Mouse (Mus musculus) olfactory bulb, adult 2 months (tissue): ENCODE measurements at regions not wholly inside any gene's neighbourhood (a gene's known extent, or its start where the extent isn't known, plus 50 kb on each side); places are given as distances from the start of the nearest gene placed in this dataset.
A peak's percentile ranks its signal among the peaks of the same experiment; 100 is the strongest.

Source experiments
- H3K27ac ChIP-seq: fragments of 200-500 bp; 2 replicates; pipeline ENCODE4 v1.5.1; 2012; ENCODE audit warnings: low read depth, low read length; ENCODE audit not compliant: insufficient read depth
- H3K4me1 ChIP-seq: fragments of 200-500 bp; 2 replicates; pipeline ENCODE4 v1.6.1; 2012; ENCODE audit warnings: low read length; ENCODE audit not compliant: control insufficient read depth, insufficient read depth
- H3K4me3 ChIP-seq: fragments of 200-500 bp; 2 replicates; pipeline ENCODE4 v1.5.1; 2012; ENCODE audit warnings: mild to moderate bottlenecking, low read depth, low read length, moderate library complexity; ENCODE audit not compliant: insufficient read depth
- CTCF ChIP-seq: fragments of 200-500 bp; IDR thresholded peaks from 2 replicates; pipeline ENCODE4 v1.5.1; 2012; ENCODE audit warnings: low read depth, mild to moderate bottlenecking, low read length, moderate library complexity; ENCODE audit not compliant: insufficient read depth
- POLR2A ChIP-seq: fragments of 200-500 bp; IDR thresholded peaks from 2 replicates; pipeline ENCODE4 v1.6.1; 2012; ENCODE audit warnings: mild to moderate bottlenecking, low read depth, low read length, moderate library complexity; ENCODE audit not compliant: insufficient read depth
- WGBS: fragments of 180-500 bp; shearing (Covaris S2); methylation state at CpG from one replicate; pipeline ENCODE4 v1.1.7; 2018; 5-methylcytosine and 5-hydroxymethylcytosine counted together

DNA sequence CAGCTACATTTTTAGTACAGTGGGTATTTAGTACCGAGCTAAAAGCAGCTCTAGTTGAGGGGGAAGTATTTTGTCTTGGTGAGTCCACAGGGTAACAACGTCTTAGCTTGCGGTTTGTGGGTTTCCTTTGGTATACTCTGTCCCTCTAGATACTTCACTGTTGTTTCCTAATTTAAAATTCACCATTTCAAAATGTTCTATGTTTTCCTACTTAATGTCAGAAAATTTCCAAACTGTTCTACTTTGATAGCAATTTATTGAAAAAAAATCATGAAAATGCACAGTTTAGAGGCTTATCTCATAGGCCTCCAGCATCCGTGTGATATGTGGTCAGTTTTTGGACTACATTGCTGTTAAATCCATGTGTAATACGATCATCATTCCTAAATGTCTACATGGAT, 238.0 kb upstream of the Cited2 start:
- Histone ChIP-seq H3K4me1 (no peaks in the 10 kb centered on the region), H3K4me3 (no peak overlapping the region), H3K27ac (no peak overlapping the region)
- WGBS, result 71% methylated on average over 5 of the region's 5 CpGs
- TF ChIP-seq CTCF, result no peak

DNA sequence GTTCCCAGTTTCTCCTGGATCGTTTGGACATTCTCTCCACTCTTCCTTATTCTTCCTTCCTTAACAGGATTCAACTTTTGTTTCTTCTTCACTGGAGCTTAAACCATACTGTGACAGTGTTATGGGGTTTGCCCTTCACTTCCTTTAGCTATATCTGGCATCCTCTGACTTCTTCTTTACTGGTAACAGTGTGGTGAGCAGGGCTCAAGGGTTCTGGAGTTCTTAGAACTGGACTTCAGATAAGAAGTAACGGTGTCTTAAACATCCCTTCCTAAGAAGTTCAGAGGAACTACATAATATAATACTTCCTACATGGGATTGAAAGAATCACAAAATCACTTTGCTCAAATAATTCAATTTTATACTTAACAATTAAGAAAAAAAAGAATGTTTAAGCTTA, 237.5 kb upstream of the Cited2 start:
- H3K4me3 ChIP-seq, result no peak overlapping the region
- TF ChIP-seq POLR2A (no peak), CTCF (no peak)
- WGBS, result 92% methylated on average over 2 of the region's 2 CpGs
- H3K4me1 ChIP-seq, result no peaks in the 10 kb centered on the region
- no peak overlapping the region for H3K27ac ChIP-seq

DNA sequence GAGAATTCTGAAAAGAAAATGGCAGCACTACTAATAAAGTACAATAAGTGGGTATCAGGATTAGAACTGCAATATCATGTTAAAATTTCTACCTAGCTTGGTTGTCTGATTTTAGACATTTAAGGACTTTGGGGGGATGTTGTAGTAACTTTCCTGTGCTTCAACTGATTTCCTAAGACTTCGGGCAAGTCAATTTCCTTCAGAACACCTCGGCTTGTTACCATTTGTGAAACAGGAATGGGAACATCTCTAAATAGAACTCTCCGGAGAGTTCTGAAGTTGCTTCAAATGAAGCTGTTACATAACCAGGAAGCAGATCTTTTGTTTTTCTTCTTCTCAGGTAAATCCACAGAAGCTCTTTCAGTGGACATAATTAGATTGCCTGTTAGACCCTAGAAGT, 237.0 kb upstream of the Cited2 start:
- H3K4me1 ChIP-seq, result no peaks in the 10 kb centered on the region
- no peak overlapping the region for H3K27ac ChIP-seq
- TF ChIP-seq CTCF (no peak), POLR2A (no peak)
- no peak overlapping the region for H3K4me3 ChIP-seq
- 81% methylated on average over 3 of the region's 3 CpGs for WGBS

DNA sequence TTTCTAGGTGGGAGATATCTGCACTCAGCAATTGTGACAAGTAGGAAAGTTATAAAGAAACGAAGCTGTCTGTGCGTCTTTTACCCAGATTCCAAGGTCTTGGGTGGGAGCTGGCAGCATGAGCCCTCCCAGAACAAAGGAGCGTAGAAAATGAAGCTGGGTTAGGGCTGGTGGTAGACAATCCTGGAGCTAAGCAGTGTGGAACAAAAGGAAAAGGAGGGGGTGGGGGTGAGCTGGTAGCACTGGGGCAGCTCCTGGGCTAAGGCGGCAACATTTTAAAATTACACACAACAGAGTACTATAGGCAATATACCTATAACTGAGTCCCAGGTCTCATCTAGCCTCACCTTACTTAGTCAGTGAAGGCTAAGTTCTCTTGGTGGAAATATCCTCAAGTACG, 235.6 kb upstream of the Cited2 start:
- Histone ChIP-seq H3K4me3 (no peak overlapping the region), H3K4me1 (no peaks in the 10 kb centered on the region), H3K27ac (no peak overlapping the region)
- TF ChIP-seq POLR2A (no peak), CTCF (no peak)
- 89% methylated on average over 5 of the region's 5 CpGs for WGBS

DNA sequence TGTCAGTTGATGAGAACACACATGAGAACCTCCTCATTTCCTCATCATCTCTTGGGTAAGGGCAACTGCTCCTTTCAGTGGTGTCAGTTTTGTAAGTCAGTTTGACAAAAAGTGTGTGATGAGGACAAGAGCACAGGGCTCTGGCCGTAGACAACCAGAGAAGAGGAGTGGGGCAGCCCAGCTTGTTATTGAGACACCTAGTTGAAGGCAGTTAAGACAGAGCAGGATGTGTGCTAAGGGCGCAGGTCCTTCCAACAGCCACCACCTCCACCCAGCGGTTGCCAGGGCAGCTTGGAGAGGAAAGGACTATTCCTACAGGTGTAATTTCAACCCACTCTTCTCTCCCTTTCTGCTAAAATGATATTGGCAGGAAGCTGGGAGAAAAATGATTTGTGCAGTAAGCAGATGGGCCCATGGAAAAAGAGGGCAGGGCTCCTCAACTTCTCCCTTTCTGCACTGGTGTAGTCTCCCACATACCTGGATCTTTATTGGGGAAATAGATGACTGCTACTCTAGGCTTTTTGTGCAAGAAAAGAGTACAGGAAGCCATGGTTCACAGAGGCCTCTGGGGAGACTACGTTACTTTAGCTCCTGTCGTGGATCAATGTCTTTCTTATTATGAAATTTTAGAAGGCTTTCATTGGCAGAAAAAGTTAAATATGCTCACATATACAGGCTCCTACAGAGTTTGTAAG, 231.3 kb upstream of the Cited2 start:
- TF ChIP-seq CTCF (no peak), POLR2A (no peak)
- 96% methylated on average over 5 of the region's 5 CpGs for WGBS
- Histone ChIP-seq H3K4me1 (no peaks in the 10 kb centered on the region), H3K4me3 (no peak overlapping the region), H3K27ac (no peak overlapping the region)

DNA sequence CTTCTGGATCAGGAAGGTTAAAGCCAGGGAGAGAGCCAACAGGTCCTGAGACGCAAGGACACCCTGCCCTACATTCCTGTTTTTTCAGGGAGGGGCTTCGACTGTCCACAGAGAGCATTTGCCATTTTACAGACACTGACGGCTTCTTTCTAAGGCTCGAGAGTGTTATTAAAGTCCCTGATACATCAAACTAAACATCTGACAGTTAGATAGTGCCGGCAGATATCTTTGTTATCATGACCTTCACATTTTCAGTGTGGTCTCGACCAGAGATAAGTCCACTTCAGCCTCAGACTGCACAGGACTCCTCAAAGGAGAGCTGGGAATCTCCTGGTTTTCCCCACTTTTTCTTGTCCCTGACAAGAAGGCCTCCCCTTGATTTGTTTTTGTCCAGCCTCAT, 229.9 kb upstream of the Cited2 start:
- no peak overlapping the region for H3K27ac ChIP-seq
- TF ChIP-seq CTCF (no peak), POLR2A (no peak)
- no peaks in the 10 kb centered on the region for H3K4me1 ChIP-seq
- WGBS, result 96% methylated on average over 6 of the region's 6 CpGs
- H3K4me3 ChIP-seq, result no peak overlapping the region

DNA sequence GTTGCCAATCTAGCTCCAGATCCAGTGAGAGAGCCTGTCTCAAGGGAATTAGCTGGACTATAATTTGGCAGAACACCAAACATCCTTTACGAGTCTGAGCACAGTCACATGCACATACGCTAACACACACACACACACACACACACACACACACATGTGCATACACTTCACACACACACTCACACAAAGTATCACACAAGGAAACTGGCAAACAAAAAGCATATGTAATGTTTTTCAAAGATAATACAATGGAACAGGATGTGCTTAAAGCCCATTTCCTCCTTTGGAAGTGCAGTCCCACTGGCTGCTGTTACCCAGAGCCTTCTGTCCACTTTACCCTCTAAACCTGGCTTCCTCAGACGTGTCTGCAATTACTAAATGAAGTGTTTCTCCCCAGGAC, 226.2 kb upstream of the Cited2 start:
- WGBS, result 74% methylated on average over 3 of the region's 3 CpGs
- TF ChIP-seq POLR2A, result no peak
- no peak for TF ChIP-seq CTCF
- no peaks in the 10 kb centered on the region for H3K4me1 ChIP-seq

DNA sequence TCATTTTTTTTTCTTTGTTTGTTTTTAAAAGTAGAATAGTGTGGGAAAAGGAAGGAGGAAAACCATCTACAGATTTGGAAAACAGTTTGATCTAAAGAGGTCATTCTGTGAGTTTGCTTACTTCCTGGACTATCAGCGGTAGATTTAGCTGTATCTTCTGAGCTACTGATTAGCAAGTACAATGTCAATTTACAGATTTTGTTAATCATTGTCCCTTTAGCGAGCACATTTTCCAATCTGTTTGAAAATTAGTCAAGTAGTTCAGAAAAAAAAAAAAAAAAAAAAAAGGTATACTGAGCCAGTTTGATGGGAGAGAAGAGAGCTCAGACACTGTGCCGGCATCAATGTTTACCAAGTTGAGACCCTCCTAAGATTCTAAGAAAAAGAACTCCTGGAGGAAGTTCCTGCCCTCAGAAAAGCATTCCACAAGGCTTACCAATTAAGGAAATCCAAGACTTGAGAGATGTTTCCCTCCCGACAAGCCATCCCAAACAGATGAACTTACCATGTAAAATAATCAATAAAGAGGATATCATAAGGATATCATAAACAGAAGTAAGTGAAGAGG, 212.3 kb upstream of the Cited2 start:
- Histone ChIP-seq H3K4me3 (no peak overlapping the region), H3K27ac (no peak overlapping the region), H3K4me1 (peaks cover 2% of the 10 kb centered on the region; the same call in 1 of the 2 replicates)
- no peak for TF ChIP-seq CTCF
- TF ChIP-seq POLR2A, result no peak
- WGBS, result 89% methylated on average over 4 of the region's 4 CpGs

More for the DNA sequence above, 226.2 kb upstream of the Cited2 start:
- no peak overlapping the region for H3K27ac ChIP-seq
- no peak overlapping the region for H3K4me3 ChIP-seq

DNA sequence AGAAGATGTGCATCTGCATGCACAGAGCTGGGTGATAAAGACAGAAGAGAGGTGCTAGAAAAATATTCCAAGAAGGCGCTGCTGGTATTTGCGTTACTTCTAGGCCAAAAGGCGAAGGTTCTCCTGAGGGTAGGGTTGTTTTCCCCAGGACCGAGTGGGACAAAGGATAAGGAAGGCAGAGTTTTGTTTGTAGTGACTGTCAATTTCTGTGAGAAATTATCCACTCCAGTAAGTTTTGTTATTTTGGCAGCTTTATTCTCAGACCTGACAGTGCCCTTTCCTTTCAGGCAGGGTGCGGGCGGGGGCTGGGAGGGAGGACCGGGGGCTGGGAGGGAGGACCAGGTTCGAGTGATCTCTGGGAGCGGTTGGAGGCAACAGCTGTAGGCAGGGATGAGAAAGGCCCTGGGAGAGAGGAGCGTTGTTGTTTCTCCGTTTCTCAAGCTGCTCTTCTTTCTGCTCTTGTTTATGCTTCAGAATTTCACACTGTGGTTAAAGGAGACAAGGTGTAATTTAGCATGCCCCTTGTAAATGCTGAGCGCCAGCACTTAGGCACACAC, 211.2 kb upstream of the Cited2 start:
- TF ChIP-seq POLR2A (no peak), CTCF (no peak)
- Histone ChIP-seq H3K4me3 (no peak overlapping the region), H3K4me1 (peaks cover 2% of the 10 kb centered on the region; the same call in 1 of the 2 replicates), H3K27ac (peak overlapping the region; percentile 80; the same call in 1 of the 2 replicates)
- 17% methylated on average over 12 of the region's 12 CpGs for WGBS
